Mouse (Mus musculus) lung, postnatal 0 days (tissue): ENCODE results near the gene Hsd17b12.

ENCODE experiments used
- CTCF ChIP-seq: IDR thresholded peaks from 2 replicates; pipeline ENCODE4 v1.5.1; 2016; ENCODE audit warnings: antibody characterized with exemption, mild to moderate bottlenecking
- EP300 ChIP-seq: IDR thresholded peaks from 2 replicates; pipeline ENCODE4 v1.6.1; 2016; ENCODE audit warnings: antibody characterized with exemption, mild to moderate bottlenecking, control low read depth

DNA sequence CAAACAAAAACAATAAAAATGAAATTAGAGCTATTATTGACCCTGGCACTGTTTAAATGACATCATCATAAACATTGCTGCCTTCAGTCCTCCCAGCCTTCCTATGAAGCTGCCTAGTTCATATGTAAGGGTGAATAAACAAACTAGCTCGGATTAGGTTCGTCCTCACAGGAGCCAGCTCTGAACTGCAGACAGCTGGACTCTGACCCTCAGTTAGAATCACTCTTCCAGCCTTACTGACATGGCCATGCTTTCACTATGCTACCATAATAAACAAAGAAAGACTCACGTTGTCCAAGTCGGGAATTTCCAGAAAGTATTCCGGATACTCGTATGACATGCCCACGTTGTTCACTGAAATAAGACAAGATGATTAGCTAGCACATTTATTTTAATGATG is 91.6 kb downstream of the Hsd17b12 start:
- no peak for TF ChIP-seq CTCF
- TF ChIP-seq EP300 = no peak
